Mouse (Mus musculus) lung, adult 2 months (tissue): ENCODE measurements around the gene Cbr2. TPM values are rescaled to one million over a fixed set of nuclear protein-coding genes. Genes with fewer than 3 reads are reported as not detected.

Source experiments
- DNase-seq: peaks from one replicate; pipeline ENCODE4 v3.0.0; 2022
- H3K4me1 ChIP-seq: fragments of 200-500 bp; 2 replicates; pipeline ENCODE4 v1.6.1; 2011; ENCODE audit warnings: low read length; ENCODE audit not compliant: control insufficient read depth, insufficient read depth
- H3K4me3 ChIP-seq: fragments of 200-500 bp; replicated peaks from 2 replicates; pipeline ENCODE3; 2011; ENCODE audit warnings: low read depth, mild to moderate bottlenecking, control low read depth, low read length; ENCODE audit errors: extremely low read depth
- CTCF ChIP-seq: fragments of 200-500 bp; IDR thresholded peaks from 2 replicates; pipeline ENCODE4 v1.5.1; 2011; ENCODE audit warnings: mild to moderate bottlenecking, low read length, control low read depth; ENCODE audit not compliant: insufficient read depth
- POLR2A ChIP-seq: fragments of 200-500 bp; IDR thresholded peaks from 2 replicates; pipeline ENCODE4 v1.6.1; 2011; ENCODE audit warnings: low read depth, mild to moderate bottlenecking, control low read depth, low read length, borderline replicate concordance; ENCODE audit errors: extremely low read depth
- WGBS: fragments of 180-500 bp; shearing (Covaris S2); methylation state at CpG from one replicate; pipeline ENCODE4 v1.1.7; 2018; 5-methylcytosine and 5-hydroxymethylcytosine counted together
- polyA plus RNA-seq: library from polyadenylated mRNA; depleted of rRNA; stranded (reverse); fragments of >200 nt; gene quantifications from 2 replicates; pipeline ENCODE4 v1.2.3, GENCODE M21; 2012; rRNA removed

Cbr2 gene
- polyA plus RNA-seq, 1 experiment = 14,250 TPM

DNA sequence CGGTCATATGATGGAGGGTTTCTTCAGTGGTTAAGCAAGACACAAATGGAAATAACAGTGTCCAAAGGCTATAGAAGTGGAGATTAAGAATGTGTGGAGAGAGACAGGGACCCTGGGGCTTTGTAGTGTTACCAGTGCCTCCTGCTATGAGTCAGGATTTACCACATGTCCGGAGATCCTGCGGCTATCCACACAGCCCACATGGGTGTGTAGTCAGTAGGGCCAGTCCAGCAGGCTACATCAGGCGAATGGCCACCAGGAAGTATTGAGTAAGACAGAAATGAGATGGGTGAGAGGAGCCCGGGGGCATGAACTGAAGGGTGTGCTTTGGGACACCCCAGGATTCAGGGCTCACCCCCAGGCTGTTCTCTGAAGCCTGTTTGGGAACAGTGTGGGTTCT lies 49.2 kb downstream of the Cbr2 start:
- TF ChIP-seq POLR2A (no peak), CTCF (no peak)
- DNase-seq = no peak
- WGBS = 78% methylated on average over 5 of the region's 5 CpGs
- Histone ChIP-seq H3K4me1 (peaks cover 4% of the 10 kb centered on the region; the same call in 1 of the 2 replicates), H3K4me3 (no peak overlapping the region)

GRCm38 (mm10) chr11:120679909-120680308 lies 52.0 kb downstream of the Cbr2 start:
- 71% methylated on average over 3 of the region's 3 CpGs for WGBS
- no peaks in the 10 kb centered on the region; the same call in 1 of the 2 replicates for H3K4me1 ChIP-seq
- TF ChIP-seq CTCF (peak; percentile 71), POLR2A (no peak)
- DNase-seq = no peak
- H3K4me3 ChIP-seq = no peak overlapping the region

Other genes with a start within 250 kb of the Cbr2 start
- 48.0 and 51.4 TPM in 2 replicates for gene Mrpl12, start 247.5 kb downstream of the Cbr2 start, polyA plus RNA-seq
- gene Slc25a10, start 240.3 kb downstream of the Cbr2 start, polyA plus RNA-seq = 157 and 174 TPM in 2 replicates
- gene Gcgr, start 201.4 kb downstream of the Cbr2 start, polyA plus RNA-seq = 0.86 and 1.0 TPM in 2 replicates
- 133 and 168 TPM in 2 replicates for gene Mcrip1, start 182.4 kb downstream of the Cbr2 start, polyA plus RNA-seq
- gene Ppp1r27, start 181.0 kb downstream of the Cbr2 start, polyA plus RNA-seq = 3.3 TPM in 1 of 2 replicates, not detected in the other
- gene P4hb, start 158.9 kb downstream of the Cbr2 start, polyA plus RNA-seq = 192 and 254 TPM in 2 replicates
- 890 and 923 TPM in 2 replicates for gene Arhgdia, start 150.5 kb downstream of the Cbr2 start, polyA plus RNA-seq
- gene Alyref, start 133.7 kb downstream of the Cbr2 start, polyA plus RNA-seq = 26.1 and 29.1 TPM in 2 replicates
- 136 and 159 TPM in 2 replicates for gene Anapc11, start 133.7 kb downstream of the Cbr2 start, polyA plus RNA-seq
- gene Npb, start 123.6 kb downstream of the Cbr2 start, polyA plus RNA-seq = 2.5 and 3.0 TPM in 2 replicates
- gene Pcyt2, start 114.2 kb downstream of the Cbr2 start, polyA plus RNA-seq = 217 and 238 TPM in 2 replicates
- 75.2 and 84.1 TPM in 2 replicates for gene Sirt7, start 106.9 kb downstream of the Cbr2 start, polyA plus RNA-seq
- gene Mafg, start 98.5 kb downstream of the Cbr2 start, polyA plus RNA-seq = 41.5 and 51.3 TPM in 2 replicates
- gene Pycr1, start 88.3 kb downstream of the Cbr2 start, polyA plus RNA-seq = 4.1 and 4.5 TPM in 2 replicates
- gene Myadml2, start 84.0 kb downstream of the Cbr2 start, polyA plus RNA-seq = 1.1 and 3.1 TPM in 2 replicates
- gene Notum, start 70.9 kb downstream of the Cbr2 start, polyA plus RNA-seq = 15.5 and 20.6 TPM in 2 replicates
- 86.9 and 95.8 TPM in 2 replicates for gene Aspscr1, start 59.1 kb downstream of the Cbr2 start, polyA plus RNA-seq
- 68.0 and 69.1 TPM in 2 replicates for gene Cenpx, start 18.4 kb downstream of the Cbr2 start, polyA plus RNA-seq
- gene Lrrc45, start 18.2 kb downstream of the Cbr2 start, polyA plus RNA-seq = 35.6 and 40.1 TPM in 2 replicates
- gene Rac3, start 10.6 kb downstream of the Cbr2 start, polyA plus RNA-seq = 62.0 and 76.8 TPM in 2 replicates
- 326 and 340 TPM in 2 replicates for gene Dcxr, start 4.8 kb downstream of the Cbr2 start, polyA plus RNA-seq
- 0.24 and 1.6 TPM in 2 replicates for gene Hmga1b, start 30.7 kb upstream of the Cbr2 start, polyA plus RNA-seq
- gene Rfng, start 52.1 kb upstream of the Cbr2 start, polyA plus RNA-seq = 55.8 and 59.8 TPM in 2 replicates
- 116 and 141 TPM in 2 replicates for gene Gps1, start 52.2 kb upstream of the Cbr2 start, polyA plus RNA-seq
- 32.0 and 35.4 TPM in 2 replicates for gene Dus1l, start 64.3 kb upstream of the Cbr2 start, polyA plus RNA-seq
- gene Fasn, start 92.4 kb upstream of the Cbr2 start, polyA plus RNA-seq = 1,387 and 1,388 TPM in 2 replicates
- 2.6 and 2.9 TPM in 2 replicates for gene Ccdc57, start 200.8 kb upstream of the Cbr2 start, polyA plus RNA-seq
- 20.8 and 28.8 TPM in 2 replicates for gene Slc16a3, start 216.4 kb upstream of the Cbr2 start, polyA plus RNA-seq